Mouse (Mus musculus): ENCODE data around the gene Hrh2.

DNA sequence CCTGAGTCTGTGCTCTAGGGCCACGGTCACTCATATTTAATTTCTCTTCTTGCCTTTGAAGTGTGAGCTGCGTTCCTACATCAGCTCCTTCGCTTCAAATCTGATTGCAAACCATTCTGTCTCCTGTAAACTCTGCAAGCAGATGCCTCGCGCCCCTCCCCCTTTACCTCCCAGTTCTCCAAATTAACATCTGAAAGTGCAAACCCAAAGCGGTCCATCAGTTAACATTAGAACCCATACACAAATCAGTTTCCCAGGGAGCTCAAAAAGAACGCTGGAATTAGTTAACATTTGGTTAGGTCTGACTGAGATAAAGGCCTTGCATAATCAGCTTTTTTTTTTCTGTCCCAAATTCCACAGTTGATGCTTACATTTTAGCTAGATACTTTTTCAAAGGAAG, 32.7 kb upstream of the Hrh2 start:
- no peak for TF ChIP-seq EP300 (optimal IDR thresholded peaks at IDR 0.05)
- no peak for TF ChIP-seq CTCF (IDR thresholded peaks at IDR 0.05; ENCODE audit: low read depth)

Measured in stomach, postnatal 0 days (tissue).